Mouse (Mus musculus) B cell, adult 67 days (primary cell): Measurements from ENCODE around the gene Aldh1l2. TPM values are rescaled to one million over a fixed set of nuclear protein-coding genes. Genes with fewer than 3 reads are reported as not detected.

Source experiments
- total RNA-seq, 2 experiments: library from RNA; stranded (reverse); gene quantifications; 4 replicates each; pipeline ENCODE4 v1.2.4; 2023

The Aldh1l2 gene
- not detected for total RNA-seq

DNA sequence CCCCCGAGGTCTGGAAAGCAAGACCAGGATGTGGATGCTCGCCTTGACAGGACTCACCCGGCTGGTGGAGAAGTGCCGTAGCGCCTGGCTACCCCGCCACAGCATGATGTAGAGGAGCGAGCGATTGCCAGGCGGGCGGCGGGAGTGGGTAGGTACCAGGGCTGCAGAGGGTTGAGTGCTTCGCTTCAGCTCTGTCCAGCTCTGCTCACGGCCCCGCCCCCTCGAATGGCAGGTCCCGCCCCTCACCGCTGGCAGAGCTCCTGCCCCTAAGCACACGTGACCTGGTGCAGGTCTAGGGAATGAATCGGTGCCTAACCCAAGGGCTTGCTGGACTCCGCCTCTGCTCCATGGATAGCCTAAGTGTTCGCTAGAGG lies at the start of gene Aldh1l2:
Gene Aldh1l2, minus strand, starts transcription at position 231 of the 374 bp plus-strand sequence.

GRCm38 (mm10) chr10:83543439-83544102 lies 9.6 kb upstream of the Aldh1l2 start, which contains the start of gene Washc4:
Gene Washc4 (plus strand): TSS chr10:83543752.

Other genes starting within 250 kb of the Aldh1l2 start
- gene Slc41a2, start 196.3 kb downstream of the Aldh1l2 start, total RNA-seq = 10 to 100 TPM; 56.3 to 62.7 TPM
- gene D10Wsu102e, start 173.9 kb downstream of the Aldh1l2 start, total RNA-seq = 1 to 10 TPM; 2.8 to 3.7 TPM
- 10 to 100 TPM; 53.1 to 63.8 TPM for gene Washc4, start 9.6 kb upstream of the Aldh1l2 start, total RNA-seq
- gene Appl2, start 114.6 kb upstream of the Aldh1l2 start, total RNA-seq = 10 to 100 TPM; 24.0 to 24.2 TPM
- gene 1500009L16Rik, start 188.7 kb upstream of the Aldh1l2 start, total RNA-seq = not detected